Mouse (Mus musculus) neutrophil, adult 65 days (primary cell): ENCODE results near the gene Mboat1. TPM values are rescaled to one million over a fixed set of nuclear protein-coding genes. Genes with fewer than 3 reads are reported as not detected.

ENCODE experiments used
- total RNA-seq: library from RNA; stranded (reverse); gene quantifications from 2 replicates; pipeline ENCODE4 v1.2.4, GENCODE M21; 2023

Gene Mboat1
- total RNA-seq = 8.3 and 11.3 TPM in 2 replicates

GRCm38 (mm10) chr13:30136243-30136922 lies at the start of gene Mboat1:
TSS of gene Mboat1 (plus strand) at chr13:30136489.

Other genes with a start within 250 kb of the Mboat1 start
- gene E2f3, start 150.4 kb upstream of the Mboat1 start, total RNA-seq = 5.6 and 8.4 TPM in 2 replicates
- gene Agtr1a, start 200.0 kb downstream of the Mboat1 start, total RNA-seq = not detected in 2 replicates